Mouse (Mus musculus) cerebellum, adult 11-12 months (tissue): ENCODE measurements around the gene Ttll8.

Experiments
- DNase-seq: peaks from one replicate; pipeline ENCODE4 v3.0.0; 2022

Gene Ttll8

GRCm38 (mm10) chr15:88954368-88955072 is at the start of gene Ttll8:
TSS of gene Ttll8 (minus strand) at chr15:88954418.
- no peak for DNase-seq

- DNase-seq = no peak
Measured at GRCm38 (mm10) chr15:89001245-89001644, 47.0 kb upstream of the Ttll8 start.

- no peak for DNase-seq
Measured at GRCm38 (mm10) chr15:89000367-89000766, 46.1 kb upstream of the Ttll8 start.

- no peak for DNase-seq
Measured at GRCm38 (mm10) chr15:88999124-88999523, 44.9 kb upstream of the Ttll8 start.

GRCm38 (mm10) chr15:88998636-88999035 is 44.4 kb upstream of the Ttll8 start:
- no peak for DNase-seq

- no peak for DNase-seq
Measured at GRCm38 (mm10) chr15:88989236-88989635, 35.0 kb upstream of the Ttll8 start.

GRCm38 (mm10) chr15:88982534-88983079 is 28.4 kb upstream of the Ttll8 start, which contains the start of gene Mov10l1:
TSS of gene Mov10l1 (plus strand) at chr15:88982909.
- no peak for DNase-seq

GRCm38 (mm10) chr15:88979138-88979446 is 24.9 kb upstream of the Ttll8 start:
- no peak for DNase-seq

- peak; percentile 21 for DNase-seq
Measured at GRCm38 (mm10) chr15:88978281-88979137, 24.3 kb upstream of the Ttll8 start, which contains the start of gene Mlc1. TSS of gene Mlc1 (minus strand) at chr15:88979007.

GRCm38 (mm10) chr15:88972300-88972699 is 18.1 kb upstream of the Ttll8 start:
- no peak for DNase-seq

GRCm38 (mm10) chr15:88964070-88964578 is 9.9 kb upstream of the Ttll8 start:
- DNase-seq = no peak

GRCm38 (mm10) chr15:88957522-88957921 is 3.3 kb upstream of the Ttll8 start:
- no peak for DNase-seq

- no peak for DNase-seq
Measured at GRCm38 (mm10) chr15:88955342-88955741, 1.1 kb upstream of the Ttll8 start.

GRCm38 (mm10) chr15:88951246-88951645 is 3.0 kb downstream of the Ttll8 start:
- DNase-seq = no peak

GRCm38 (mm10) chr15:88946851-88947250 is 7.4 kb downstream of the Ttll8 start:
- DNase-seq = no peak

- no peak for DNase-seq
Measured at GRCm38 (mm10) chr15:88943896-88944551, 10.2 kb downstream of the Ttll8 start.

- no peak for DNase-seq
Measured at GRCm38 (mm10) chr15:88942783-88943182, 11.4 kb downstream of the Ttll8 start.

GRCm38 (mm10) chr15:88937291-88937650 is 16.9 kb downstream of the Ttll8 start:
- DNase-seq = no peak

- DNase-seq = no peak
Measured at GRCm38 (mm10) chr15:88936619-88937290, 17.5 kb downstream of the Ttll8 start.

GRCm38 (mm10) chr15:88934141-88934540 is 20.1 kb downstream of the Ttll8 start:
- no peak for DNase-seq

- DNase-seq = no peak
Measured at GRCm38 (mm10) chr15:88932667-88933066, 21.6 kb downstream of the Ttll8 start.

GRCm38 (mm10) chr15:88921992-88922310 is 32.3 kb downstream of the Ttll8 start:
- DNase-seq = no peak
